Mouse (Mus musculus) midbrain, embryonic 13.5 days (tissue): Measurements from ENCODE around the gene Apeh. TPM values are rescaled to one million over a fixed set of nuclear protein-coding genes. Genes with fewer than 3 reads are reported as not detected.
A peak's percentile ranks its signal among the peaks of the same experiment; 100 is the strongest.

Experiments
- ATAC-seq: fragments of 200-750 bp; cut with Nextera tagmentation; 2 replicates; pipeline ENCODE4 v1.8.0; 2017; ENCODE audit warnings: mild to moderate bottlenecking, moderate TSS enrichment, moderate library complexity
- H3K27ac ChIP-seq: fragments of 300-500 bp; sonication (generic); 2 replicates; pipeline ENCODE4 v1.5.1; 2015; ENCODE audit warnings: inconsistent platforms, mild to moderate bottlenecking, moderate library complexity
- H3K27me3 ChIP-seq: fragments of 300-500 bp; sonication (generic); 2 replicates; pipeline ENCODE4 v1.6.1; 2015; ENCODE audit warnings: mild to moderate bottlenecking, inconsistent platforms
- H3K36me3 ChIP-seq: fragments of 300-500 bp; sonication (generic); 2 replicates; pipeline ENCODE4 v1.6.1; 2015; ENCODE audit warnings: mild to moderate bottlenecking, inconsistent platforms
- H3K4me1 ChIP-seq: fragments of 300-500 bp; sonication (generic); replicated peaks from 2 replicates; pipeline ENCODE4 v1.6.1; 2015; ENCODE audit warnings: inconsistent platforms
- H3K4me2 ChIP-seq: fragments of 300-500 bp; sonication (generic); replicated peaks from 2 replicates; pipeline ENCODE4 v1.6.1; 2015; ENCODE audit warnings: moderate library complexity, mild to moderate bottlenecking, inconsistent platforms
- H3K4me3 ChIP-seq: fragments of 300-500 bp; sonication (generic); replicated peaks from 2 replicates; pipeline ENCODE4 v1.5.1; 2015; ENCODE audit warnings: mild to moderate bottlenecking, inconsistent platforms
- H3K9ac ChIP-seq: fragments of 300-500 bp; sonication (generic); replicated peaks from 2 replicates; pipeline ENCODE4 v1.6.1; 2015; ENCODE audit warnings: mild to moderate bottlenecking, inconsistent platforms
- H3K9me3 ChIP-seq: fragments of 300-500 bp; sonication (generic); 2 replicates; pipeline ENCODE4 v1.6.1; 2016; ENCODE audit warnings: mild to moderate bottlenecking, inconsistent platforms
- WGBS: fragments of 180-500 bp; shearing (Covaris S2); methylation state at CpG from one replicate; pipeline ENCODE4 v1.1.7; 2015; 5-methylcytosine and 5-hydroxymethylcytosine counted together
- polyA plus RNA-seq: library from polyadenylated mRNA; unstranded; fragments of >200 nt; fragmentation: Nextera tagmentation; extraction: Ambion mirVana; gene quantifications from 2 replicates; pipeline ENCODE4 v1.2.1, GENCODE M21; 2015

Gene Apeh
- polyA plus RNA-seq, 1 experiment from 2014 or later, result 62.5 TPM

DNA sequence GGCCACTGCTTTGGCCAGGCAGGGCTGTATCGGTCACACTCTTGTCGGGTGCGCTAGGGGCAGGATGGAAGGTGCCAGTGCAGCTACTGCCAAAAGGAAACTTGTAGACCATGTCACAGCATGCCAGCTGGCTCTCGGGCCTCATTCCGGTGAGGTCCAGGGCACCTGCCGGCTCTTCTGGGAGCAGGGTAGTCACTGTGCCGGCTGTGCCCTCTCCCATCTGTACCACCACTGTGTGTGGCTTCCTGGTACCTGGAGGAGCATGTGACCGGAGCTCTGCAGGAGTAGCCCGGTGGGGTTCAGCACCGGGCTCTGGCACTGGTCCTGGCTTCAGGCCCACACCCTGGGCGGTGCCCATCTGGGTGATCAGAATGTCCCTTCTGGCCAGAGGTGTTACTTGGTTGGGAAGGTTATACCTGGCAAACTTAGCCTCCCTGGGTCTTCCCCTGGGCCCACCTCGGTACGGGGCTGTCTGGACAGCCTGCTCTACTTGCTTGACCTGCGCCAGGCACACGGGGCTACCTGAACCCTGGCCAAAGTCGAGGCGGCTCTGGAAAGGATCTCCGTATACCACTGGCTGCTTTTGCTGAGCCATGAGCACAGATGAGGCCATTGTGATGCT, 18.4 kb upstream of the Apeh start:
- Histone ChIP-seq H3K4me3 (no peak overlapping the region), H3K36me3 (peaks cover 92% of the 10 kb centered on the region), H3K27me3 (no peaks in the 10 kb centered on the region), H3K9me3 (no peaks in the 10 kb centered on the region), H3K9ac (no peak overlapping the region), H3K4me2 (no peak overlapping the region), H3K27ac (no peak overlapping the region), H3K4me1 (peaks cover 10% of the 10 kb centered on the region)
- no peak for ATAC-seq
- WGBS, result 94% methylated on average over 18 of the region's 18 CpGs

DNA sequence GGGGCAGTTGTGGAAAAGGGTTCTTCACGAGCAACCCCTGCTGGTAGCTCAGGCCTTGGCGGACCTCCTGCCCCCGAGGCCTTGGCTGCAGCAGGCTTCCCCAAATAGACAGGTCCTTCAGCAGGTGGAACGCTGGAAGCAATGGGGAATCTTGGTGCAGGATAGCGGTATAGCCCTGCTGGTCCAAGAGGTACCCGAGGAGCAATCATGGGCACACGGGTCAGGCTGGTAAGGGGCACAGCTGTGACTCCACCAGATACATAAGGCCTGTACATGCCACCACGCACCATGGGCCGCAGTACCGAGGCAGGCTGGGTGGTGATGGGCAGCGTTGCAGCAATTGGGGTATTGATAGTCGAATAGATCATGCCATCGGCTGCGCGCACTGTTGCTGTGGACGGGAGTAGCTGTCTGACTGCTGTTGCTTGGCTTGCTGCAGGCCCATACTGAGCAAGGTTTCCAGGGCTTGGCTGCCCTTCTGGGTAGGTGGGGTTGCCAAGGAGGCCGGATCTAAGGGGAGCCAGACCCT, 17.3 kb upstream of the Apeh start:
- 73% methylated on average over 17 of the region's 17 CpGs for WGBS
- Histone ChIP-seq H3K9me3 (no peaks in the 10 kb centered on the region), H3K4me1 (peaks cover 10% of the 10 kb centered on the region), H3K27me3 (no peaks in the 10 kb centered on the region), H3K27ac (no peak overlapping the region), H3K4me2 (peak overlapping the region; percentile 32), H3K4me3 (no peak overlapping the region), H3K36me3 (peaks cover 94% of the 10 kb centered on the region), H3K9ac (no peak overlapping the region; the same call in 1 of the 2 replicates)
- ATAC-seq, result no peak

DNA sequence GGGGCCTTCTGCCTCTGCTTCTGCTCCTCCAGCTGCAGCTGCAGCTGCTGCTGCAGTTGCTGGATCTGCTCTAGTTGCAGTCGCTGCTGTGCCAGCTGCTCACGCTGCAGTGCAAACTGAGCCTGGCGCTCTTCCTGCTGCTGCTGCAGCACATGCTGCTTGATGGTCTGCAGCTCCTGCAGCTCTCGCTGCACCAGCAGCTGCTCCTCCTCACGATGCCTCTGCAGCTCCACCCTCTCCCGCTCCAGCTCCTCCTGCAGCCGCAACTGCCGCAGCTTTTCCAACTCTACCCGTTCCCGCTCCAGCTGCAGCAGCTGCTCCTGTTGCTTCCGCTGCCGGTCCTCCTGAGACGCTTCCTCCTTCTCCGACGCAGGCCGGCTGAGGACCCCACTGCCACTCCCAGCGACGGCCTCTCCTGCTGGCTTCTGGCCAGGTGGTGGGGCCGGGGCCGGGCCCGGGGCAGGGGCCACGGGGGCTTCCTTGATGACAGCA, 16.7 kb upstream of the Apeh start:
- Histone ChIP-seq H3K27me3 (no peaks in the 10 kb centered on the region), H3K27ac (no peak overlapping the region), H3K36me3 (peaks cover 94% of the 10 kb centered on the region), H3K9ac (no peak overlapping the region; the same call in 1 of the 2 replicates), H3K4me3 (no peak overlapping the region), H3K4me1 (peaks cover 10% of the 10 kb centered on the region), H3K9me3 (no peaks in the 10 kb centered on the region), H3K4me2 (peak overlapping the region; percentile 32)
- peak; percentile 31 for ATAC-seq
- WGBS, result 13% methylated on average over 22 of the region's 22 CpGs

DNA sequence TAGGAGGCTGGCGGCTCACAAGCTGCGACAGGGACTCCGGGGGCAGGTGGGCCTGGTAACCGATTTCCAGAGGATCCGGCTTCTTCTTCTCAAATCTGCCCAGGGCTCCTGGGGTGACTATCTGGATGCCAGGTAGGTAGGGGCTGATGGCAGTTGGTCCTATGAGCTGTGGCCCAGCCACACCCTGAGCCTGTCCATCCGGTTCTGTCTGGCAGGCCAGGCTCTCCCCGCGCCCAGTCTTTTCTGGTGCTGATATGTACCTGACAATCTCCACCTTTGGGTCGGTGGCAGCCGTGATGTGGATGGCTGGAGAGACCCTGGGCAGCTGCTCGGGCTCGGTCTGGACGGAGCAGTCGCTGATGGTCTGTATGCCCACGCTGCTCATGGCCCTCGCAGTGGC, 15.8 kb upstream of the Apeh start:
- peaks cover 94% of the 10 kb centered on the region for H3K36me3 ChIP-seq
- peaks cover 18% of the 10 kb centered on the region for H3K4me1 ChIP-seq
- WGBS, result 88% methylated on average over 16 of the region's 16 CpGs
- no peak for ATAC-seq
- H3K27ac ChIP-seq, result no peak overlapping the region
- H3K4me3 ChIP-seq, result no peak overlapping the region
- H3K9ac ChIP-seq, result no peak overlapping the region
- H3K9me3 ChIP-seq, result no peaks in the 10 kb centered on the region
- no peaks in the 10 kb centered on the region for H3K27me3 ChIP-seq
- no peak overlapping the region for H3K4me2 ChIP-seq

GRCm38 (mm10) chr9:108107867-108108266, 13.5 kb upstream of the Apeh start:
- Histone ChIP-seq H3K9ac (no peak overlapping the region), H3K36me3 (peaks cover 89% of the 10 kb centered on the region), H3K27ac (no peak overlapping the region), H3K4me2 (no peak overlapping the region), H3K27me3 (no peaks in the 10 kb centered on the region), H3K9me3 (no peaks in the 10 kb centered on the region), H3K4me3 (no peak overlapping the region), H3K4me1 (peaks cover 26% of the 10 kb centered on the region)
- 97% methylated on average over 16 of the region's 16 CpGs for WGBS
- ATAC-seq, result no peak

DNA sequence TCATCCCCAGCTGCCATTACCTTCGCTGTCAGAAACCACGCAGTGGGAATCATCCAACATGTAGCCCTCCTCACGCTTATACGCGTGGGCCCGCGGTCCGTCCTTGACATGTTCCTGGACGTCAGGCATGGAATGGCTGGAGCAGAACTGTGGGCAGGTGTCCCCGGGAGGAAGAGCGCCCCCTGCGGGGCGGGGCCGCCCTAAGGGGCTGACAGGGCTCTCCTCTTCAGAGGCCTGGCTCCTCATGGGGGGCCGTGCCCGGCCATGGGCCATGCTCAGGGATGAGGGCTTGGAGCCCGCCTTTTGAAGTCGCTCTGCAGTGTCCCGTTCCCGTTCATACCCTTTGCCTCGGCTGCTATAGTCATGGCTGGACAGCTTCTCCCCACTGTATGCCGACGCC, 11.7 kb upstream of the Apeh start:
- Histone ChIP-seq H3K9me3 (no peaks in the 10 kb centered on the region), H3K36me3 (peaks cover 87% of the 10 kb centered on the region), H3K9ac (no peak overlapping the region)

GRCm38 (mm10) chr9:108105549-108105863, 11.1 kb upstream of the Apeh start:
- Histone ChIP-seq H3K27ac (0 out of 2 replicates have a peak overlapping the region, but pooled peaks have one; percentile 39), H3K9ac (0 out of 2 replicates have a peak overlapping the region, but pooled peaks have one; percentile 20), H3K36me3 (peaks cover 87% of the 10 kb centered on the region), H3K4me3 (no peak overlapping the region), H3K27me3 (no peaks in the 10 kb centered on the region), H3K4me2 (no peak overlapping the region), H3K9me3 (no peaks in the 10 kb centered on the region), H3K4me1 (peaks cover 15% of the 10 kb centered on the region)
- 72% methylated on average over 12 of the region's 12 CpGs for WGBS
- ATAC-seq, result peak; percentile 35

More for the DNA sequence above, 11.7 kb upstream of the Apeh start:
- WGBS, result 89% methylated on average over 23 of the region's 23 CpGs
- Histone ChIP-seq H3K4me3 (no peak overlapping the region), H3K27ac (no peak overlapping the region), H3K4me2 (no peak overlapping the region), H3K4me1 (peaks cover 21% of the 10 kb centered on the region), H3K27me3 (no peaks in the 10 kb centered on the region)
- no peak for ATAC-seq

DNA sequence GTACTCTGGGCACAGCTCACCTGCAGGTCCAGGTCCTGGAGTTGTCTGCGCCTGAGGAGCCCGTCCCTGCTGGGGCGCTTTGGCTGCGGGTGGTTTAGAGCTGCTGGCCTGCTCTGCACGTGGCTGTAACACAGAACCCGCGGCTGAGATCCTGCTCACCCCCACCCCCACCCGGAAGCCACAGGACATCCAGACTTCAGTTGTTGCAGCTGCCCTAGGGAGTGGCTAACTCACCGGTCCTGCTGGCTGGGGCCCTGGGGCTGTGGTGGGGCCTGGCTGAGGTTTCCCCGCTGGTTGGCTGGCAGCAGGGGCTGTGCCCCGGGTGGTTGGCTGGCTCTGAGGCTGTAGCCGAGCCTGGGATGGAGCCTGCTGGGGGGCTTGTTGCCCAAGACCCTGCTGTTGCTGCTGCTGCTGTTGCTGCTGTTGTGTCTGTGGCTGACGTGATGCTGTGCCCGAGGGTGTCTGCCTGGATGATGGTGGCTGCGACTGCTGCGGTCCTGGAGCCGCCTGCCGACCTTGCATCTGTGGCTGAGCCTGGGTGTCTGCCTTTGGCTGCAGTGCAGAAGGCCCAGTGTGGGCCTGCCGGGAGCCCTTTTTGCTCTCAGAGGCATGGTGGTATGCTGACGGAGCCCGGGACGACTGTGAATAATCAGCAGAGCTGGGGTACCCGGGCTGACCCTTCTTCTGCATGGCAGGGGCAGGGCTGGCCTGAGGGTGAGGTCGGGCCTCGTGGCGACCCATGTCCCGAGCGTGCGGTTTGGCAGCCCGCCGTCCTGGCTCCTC, 10.6 kb upstream of the Apeh start:
- WGBS, result 40% methylated on average over 31 of the region's 31 CpGs
- H3K27ac ChIP-seq, result peak overlapping the region; percentile 39
- peaks cover 15% of the 10 kb centered on the region for H3K4me1 ChIP-seq
- no peaks in the 10 kb centered on the region for H3K27me3 ChIP-seq
- no peak overlapping the region for H3K4me3 ChIP-seq
- peak; percentile 35; the same call in 1 of the 2 replicates for ATAC-seq
- no peaks in the 10 kb centered on the region for H3K9me3 ChIP-seq
- no peak overlapping the region for H3K4me2 ChIP-seq
- H3K36me3 ChIP-seq, result peaks cover 83% of the 10 kb centered on the region
- peak overlapping the region; percentile 20; the same call in 1 of the 2 replicates for H3K9ac ChIP-seq

GRCm38 (mm10) chr9:108099619-108100018, 5.2 kb upstream of the Apeh start:
- Histone ChIP-seq H3K4me2 (no peak overlapping the region), H3K27me3 (no peaks in the 10 kb centered on the region), H3K9ac (no peak overlapping the region), H3K9me3 (no peaks in the 10 kb centered on the region), H3K4me1 (peaks cover 16% of the 10 kb centered on the region), H3K4me3 (no peak overlapping the region), H3K36me3 (peaks cover 49% of the 10 kb centered on the region), H3K27ac (no peak overlapping the region)
- WGBS, result 80% methylated on average over 8 of the region's 8 CpGs
- ATAC-seq, result no peak

DNA sequence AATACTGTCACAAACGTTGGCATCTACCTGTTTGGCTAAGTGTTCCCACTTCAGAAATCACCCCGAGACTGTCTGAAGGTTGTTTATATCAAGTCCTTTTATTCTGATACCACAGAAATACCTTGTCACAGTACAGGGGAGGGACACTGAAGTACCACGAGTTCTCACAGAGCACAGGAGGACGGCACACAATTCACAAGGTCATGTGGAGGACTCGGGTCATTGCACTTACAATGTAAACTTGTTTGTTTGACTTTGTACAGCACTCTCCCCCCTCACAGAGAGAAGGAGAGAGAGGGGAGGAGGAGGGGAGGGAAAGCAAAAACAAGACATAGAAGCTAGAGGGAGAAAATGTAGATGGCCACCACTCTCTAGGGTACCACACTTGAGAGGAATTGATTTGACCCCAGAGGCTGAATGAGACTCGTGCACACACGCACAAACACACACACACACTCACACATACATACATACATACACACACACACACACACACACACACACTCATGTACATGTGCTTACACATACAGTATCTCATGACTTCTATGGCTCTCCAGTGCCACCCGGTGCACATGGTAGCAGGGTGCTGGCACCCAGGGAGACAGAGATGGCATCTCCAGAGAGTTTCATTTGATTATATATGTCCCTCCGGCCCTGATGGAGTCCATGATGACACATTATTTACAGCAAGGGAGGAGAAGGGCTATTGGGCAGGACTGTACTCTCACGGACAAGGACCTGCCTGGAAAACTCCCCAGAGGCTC, 1.7 kb upstream of the Apeh start:
- Histone ChIP-seq H3K27me3 (no peaks in the 10 kb centered on the region), H3K36me3 (peaks cover 39% of the 10 kb centered on the region), H3K9me3 (no peaks in the 10 kb centered on the region), H3K27ac (no peak overlapping the region), H3K4me2 (no peak overlapping the region), H3K4me1 (peaks cover 27% of the 10 kb centered on the region), H3K9ac (no peak overlapping the region), H3K4me3 (no peak overlapping the region)
- no peak for ATAC-seq
- WGBS, result 62% methylated on average over 10 of the region's 10 CpGs

DNA sequence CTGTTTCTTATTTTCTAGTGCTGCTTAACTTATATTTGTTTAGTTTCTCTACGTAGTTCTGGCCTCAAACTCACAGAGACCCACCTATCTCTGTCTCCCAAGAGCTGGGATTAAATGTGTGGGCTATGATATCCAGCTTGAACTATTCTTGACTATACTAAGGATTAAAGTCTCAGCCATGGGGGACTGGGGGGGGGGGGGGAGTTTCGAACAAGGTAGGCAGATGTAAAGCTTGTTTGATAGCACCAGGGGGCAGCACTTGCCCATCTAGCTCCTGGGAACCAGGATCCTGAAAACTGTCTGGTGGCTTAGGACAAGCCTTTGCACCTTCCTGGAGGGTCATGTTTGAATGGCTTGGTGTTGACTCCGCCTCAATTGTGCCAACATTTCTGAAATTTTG, 1.1 kb upstream of the Apeh start:
- peaks cover 27% of the 10 kb centered on the region for H3K4me1 ChIP-seq
- peaks cover 39% of the 10 kb centered on the region for H3K36me3 ChIP-seq
- WGBS, result 7% methylated on average over 3 of the region's 3 CpGs
- no peak overlapping the region for H3K9ac ChIP-seq
- ATAC-seq, result no peak
- peak overlapping the region; percentile 93 for H3K4me2 ChIP-seq
- H3K4me3 ChIP-seq, result peak overlapping the region; percentile 59
- no peaks in the 10 kb centered on the region for H3K9me3 ChIP-seq
- no peak overlapping the region for H3K27ac ChIP-seq
- H3K27me3 ChIP-seq, result no peaks in the 10 kb centered on the region
